Mouse (Mus musculus): ENCODE results near the gene Atxn2. TPM values are rescaled to one million over a fixed set of nuclear protein-coding genes. Genes with fewer than 3 reads are reported as not detected.

Atxn2 gene
- polyA plus RNA-seq, 1 experiment = 174 TPM

DNA sequence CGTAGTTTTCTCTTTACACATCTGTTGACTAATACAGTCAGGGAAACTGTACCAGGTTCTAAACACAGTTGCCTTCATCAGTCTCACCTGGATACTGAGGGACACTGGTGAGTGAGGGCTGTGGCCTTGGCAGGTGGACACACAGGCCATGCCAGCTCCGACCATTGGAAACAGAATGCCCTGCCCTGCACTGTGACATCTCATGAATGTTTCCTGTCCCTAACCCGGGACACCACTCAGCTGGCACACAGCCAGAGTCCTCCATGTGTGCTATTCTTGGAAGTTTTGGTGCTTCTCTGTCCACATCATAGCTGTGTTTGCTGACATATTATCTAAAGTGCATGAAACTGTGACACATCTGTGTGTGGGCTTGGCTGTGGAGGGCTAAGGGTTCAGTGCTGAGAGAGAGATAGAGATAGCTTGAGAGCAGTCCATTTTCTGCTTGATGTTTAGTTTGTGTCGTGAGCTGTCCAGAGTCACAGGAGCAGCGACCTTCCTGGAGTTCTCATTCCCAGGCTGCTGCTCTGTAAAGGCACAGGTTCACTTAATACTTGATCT, 98.6 kb downstream of the Atxn2 start:
- Histone ChIP-seq H3K4me1 (ENCODE audit: control insufficient read depth, insufficient read depth, low read length) (peaks cover 2% of the 10 kb centered on the region; the same call in 1 of the 2 replicates), H3K27ac (ENCODE audit: insufficient read depth, low read length) (no peak overlapping the region), H3K4me3 (ENCODE audit: insufficient read depth, low read length) (no peak overlapping the region)
- no peak for TF ChIP-seq CTCF (IDR thresholded peaks at IDR 0.05; ENCODE audit: borderline replicate concordance, insufficient read depth, low read length)
- TF ChIP-seq POLR2A (IDR thresholded peaks at IDR 0.05; ENCODE audit: low read depth, low read length) = no peak

DNA sequence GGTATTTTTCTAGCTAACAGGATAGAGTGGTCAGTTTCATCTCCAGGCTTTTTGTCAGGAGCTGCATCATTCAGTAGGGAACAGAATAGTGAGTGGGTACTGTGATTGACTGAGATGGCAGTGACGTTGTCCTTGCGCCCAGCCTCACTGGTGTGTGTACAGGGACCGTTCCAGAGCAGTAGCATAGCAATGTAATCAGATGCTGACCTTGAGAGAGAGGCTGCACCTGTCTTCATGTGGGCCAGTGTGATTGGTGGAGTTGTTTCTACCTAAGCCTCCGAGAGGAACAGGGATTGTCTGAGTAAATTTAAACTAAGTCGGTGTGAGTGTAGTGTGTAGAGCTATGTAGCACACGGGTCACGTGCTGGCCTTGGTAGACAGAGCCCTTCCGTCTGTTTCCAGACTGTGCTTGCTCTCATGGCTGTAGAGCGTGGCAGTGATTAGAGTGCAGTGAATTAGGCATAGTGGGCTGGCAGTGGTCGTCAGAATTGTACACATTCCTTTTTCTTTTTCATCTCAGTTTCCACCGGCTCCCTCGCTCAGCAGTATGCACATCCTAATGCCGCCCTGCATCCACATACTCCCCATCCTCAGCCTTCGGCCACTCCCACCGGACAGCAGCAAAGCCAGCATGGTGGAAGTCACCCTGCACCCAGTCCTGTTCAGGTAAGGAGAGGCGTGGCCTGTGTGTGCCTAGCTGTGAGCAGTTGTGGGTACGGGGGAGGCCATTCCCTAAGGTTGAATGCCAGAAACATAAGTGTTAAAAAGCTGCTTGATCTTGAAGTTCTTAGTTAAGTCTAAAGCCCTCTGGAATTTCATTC, 99.4 kb downstream of the Atxn2 start:
- Histone ChIP-seq H3K27ac (ENCODE audit: insufficient read depth, low read length) (no peak overlapping the region), H3K4me3 (ENCODE audit: insufficient read depth, low read length) (no peak overlapping the region), H3K4me1 (ENCODE audit: control insufficient read depth, insufficient read depth, low read length) (peaks cover 2% of the 10 kb centered on the region; the same call in 1 of the 2 replicates)
- no peak for TF ChIP-seq POLR2A (IDR thresholded peaks at IDR 0.05; ENCODE audit: low read depth, low read length)
- TF ChIP-seq CTCF (IDR thresholded peaks at IDR 0.05; ENCODE audit: borderline replicate concordance, insufficient read depth, low read length) = no peak

DNA sequence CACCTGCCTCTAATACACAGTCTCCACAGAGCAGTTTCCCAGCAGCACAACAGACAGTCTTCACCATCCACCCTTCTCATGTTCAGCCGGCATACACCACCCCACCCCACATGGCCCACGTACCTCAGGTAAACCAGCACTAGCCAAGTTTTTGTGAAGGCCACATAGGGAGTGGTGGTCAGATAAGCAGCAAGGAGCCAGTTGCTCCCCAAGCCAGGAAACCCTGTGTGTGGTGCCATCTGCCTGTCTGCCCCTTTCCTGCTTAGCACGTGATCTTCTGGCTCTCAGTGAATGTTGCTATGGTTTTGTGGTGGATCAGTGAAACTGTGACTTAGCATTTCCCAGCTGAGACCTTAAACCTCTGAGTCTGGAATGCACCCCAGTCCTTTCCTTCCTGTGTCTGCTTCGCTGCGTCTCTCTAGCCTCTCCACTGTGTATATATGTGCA, 100.4 kb downstream of the Atxn2 start:
- TF ChIP-seq POLR2A (IDR thresholded peaks at IDR 0.05; ENCODE audit: low read depth, low read length) = no peak
- no peak for TF ChIP-seq CTCF (IDR thresholded peaks at IDR 0.05; ENCODE audit: borderline replicate concordance, insufficient read depth, low read length)
- Histone ChIP-seq H3K27ac (ENCODE audit: insufficient read depth, low read length) (no peak overlapping the region), H3K4me3 (ENCODE audit: insufficient read depth, low read length) (no peak overlapping the region), H3K4me1 (ENCODE audit: control insufficient read depth, insufficient read depth, low read length) (peaks cover 2% of the 10 kb centered on the region; the same call in 1 of the 2 replicates)

DNA sequence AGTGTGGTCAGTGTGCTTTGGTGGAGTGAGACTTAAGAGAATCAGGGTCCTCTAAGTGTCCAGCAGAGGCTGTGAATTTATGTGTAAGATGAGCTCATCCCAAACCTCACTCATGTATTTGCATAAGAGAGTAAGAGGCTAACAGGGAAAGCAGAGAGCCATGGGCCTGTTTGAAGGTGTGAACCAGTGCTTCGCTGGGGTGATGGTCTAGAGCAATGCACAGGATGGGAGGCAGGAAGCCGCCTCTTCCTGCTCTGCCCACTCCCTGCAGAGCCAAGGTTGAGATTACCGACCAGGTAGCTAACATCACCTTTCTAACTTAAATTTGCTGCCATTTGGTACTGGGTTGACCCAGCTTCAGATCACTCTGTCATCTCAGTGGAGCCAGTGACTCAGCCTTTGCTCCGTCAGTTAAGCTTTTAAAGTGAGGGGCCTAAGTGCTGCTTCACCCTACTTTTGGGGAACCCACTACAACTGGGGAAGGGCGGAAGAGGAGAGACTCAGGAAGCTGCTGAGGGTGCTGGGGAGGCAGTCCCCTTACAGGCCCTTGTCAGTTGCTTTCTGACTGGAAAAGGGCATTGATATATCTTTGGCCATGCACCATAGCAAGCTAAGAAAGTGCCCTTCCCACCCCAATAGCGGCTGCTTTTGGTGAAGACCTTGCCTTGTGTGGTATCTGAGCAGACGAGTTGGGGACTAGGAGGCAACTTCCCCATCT, 101.5 kb downstream of the Atxn2 start:
- Histone ChIP-seq H3K27ac (ENCODE audit: insufficient read depth, low read length) (no peak overlapping the region), H3K4me1 (ENCODE audit: control insufficient read depth, insufficient read depth, low read length) (no peaks in the 10 kb centered on the region), H3K4me3 (ENCODE audit: insufficient read depth, low read length) (no peak overlapping the region)
- no peak for TF ChIP-seq CTCF (IDR thresholded peaks at IDR 0.05; ENCODE audit: borderline replicate concordance, insufficient read depth, low read length)
- no peak for TF ChIP-seq POLR2A (IDR thresholded peaks at IDR 0.05; ENCODE audit: low read depth, low read length)

DNA sequence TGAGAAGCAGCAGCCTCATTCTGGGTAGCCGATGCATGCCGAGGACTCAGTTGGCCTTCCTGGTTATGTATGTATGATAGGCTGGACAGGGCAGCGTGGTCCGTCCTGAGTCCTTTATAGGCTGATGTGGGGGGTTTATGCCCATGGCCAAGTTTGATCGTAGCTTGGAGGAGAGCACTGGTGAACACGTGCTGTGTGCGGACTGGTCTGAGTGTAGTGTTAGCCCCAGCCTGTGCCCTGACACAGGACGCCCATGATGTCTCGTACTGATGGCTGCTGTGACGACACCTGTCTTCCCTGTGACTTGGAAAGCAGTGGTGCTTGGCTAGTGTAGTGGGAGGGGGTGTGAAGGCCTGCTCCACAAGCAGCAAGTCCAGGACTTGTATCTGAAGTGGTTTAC, 102.6 kb downstream of the Atxn2 start:
- no peak for TF ChIP-seq POLR2A (IDR thresholded peaks at IDR 0.05; ENCODE audit: low read depth, low read length)
- no peak for TF ChIP-seq CTCF (IDR thresholded peaks at IDR 0.05; ENCODE audit: borderline replicate concordance, insufficient read depth, low read length)
- Histone ChIP-seq H3K27ac (ENCODE audit: insufficient read depth, low read length) (peak overlapping the region; percentile 72), H3K4me3 (ENCODE audit: insufficient read depth, low read length) (no peak overlapping the region), H3K4me1 (ENCODE audit: control insufficient read depth, insufficient read depth, low read length) (no peaks in the 10 kb centered on the region)

DNA sequence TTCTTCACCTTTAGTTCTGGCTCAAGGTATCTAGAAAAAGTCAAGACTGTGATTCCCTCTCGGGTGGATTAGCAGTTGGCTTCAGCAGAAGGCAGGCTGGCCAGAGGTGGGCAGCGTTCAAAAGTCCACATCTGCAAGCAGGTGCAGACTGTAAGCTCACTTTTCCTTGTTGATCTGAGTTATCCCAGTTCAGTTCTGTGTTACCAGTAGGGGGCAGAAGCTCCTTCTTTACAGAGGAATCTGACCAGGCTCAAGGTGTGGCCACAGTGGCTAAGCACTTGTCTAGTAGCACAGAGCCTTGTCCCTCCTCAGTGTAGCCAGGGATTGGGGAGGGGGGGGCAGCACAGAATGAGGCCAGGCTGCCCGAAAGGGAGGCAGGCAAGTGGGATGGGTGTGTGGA, 103.9 kb downstream of the Atxn2 start:
- Histone ChIP-seq H3K27ac (ENCODE audit: insufficient read depth, low read length) (no peak overlapping the region), H3K4me3 (ENCODE audit: insufficient read depth, low read length) (no peak overlapping the region), H3K4me1 (ENCODE audit: control insufficient read depth, insufficient read depth, low read length) (peaks cover 5% of the 10 kb centered on the region; the same call in 1 of the 2 replicates)
- TF ChIP-seq POLR2A (IDR thresholded peaks at IDR 0.05; ENCODE audit: low read depth, low read length) (no peak), CTCF (IDR thresholded peaks at IDR 0.05; ENCODE audit: borderline replicate concordance, insufficient read depth, low read length) (no peak)

DNA sequence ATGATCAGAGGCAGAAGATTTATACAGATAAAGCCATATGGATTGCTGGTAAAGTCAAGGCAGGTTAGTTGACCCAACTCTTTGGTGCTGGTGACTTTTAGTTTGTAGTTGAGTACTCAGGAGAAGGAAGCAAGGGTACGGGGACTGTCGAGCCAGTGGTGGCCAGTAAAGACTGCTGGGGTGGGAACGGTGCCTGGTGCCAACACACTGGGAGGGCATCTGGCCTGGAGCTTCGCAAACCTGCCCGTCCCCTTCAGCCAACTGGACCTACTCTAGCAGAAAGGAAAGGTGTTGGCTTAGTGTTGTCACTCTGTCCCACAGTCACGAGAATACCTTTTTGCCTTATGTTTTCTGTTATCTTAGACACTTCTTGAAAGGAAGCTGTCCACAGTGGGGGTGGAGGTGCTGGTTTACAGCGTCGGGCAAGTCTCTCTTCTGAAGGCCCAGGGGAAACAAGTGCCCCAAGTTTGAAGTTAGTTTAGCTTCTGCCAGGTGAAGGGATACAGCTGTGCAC, 104.8 kb downstream of the Atxn2 start:
- peaks cover 7% of the 10 kb centered on the region for H3K4me1 ChIP-seq (ENCODE audit: control insufficient read depth, insufficient read depth, low read length)
- H3K27ac ChIP-seq (ENCODE audit: insufficient read depth, low read length) = no peak overlapping the region
- H3K4me3 ChIP-seq (ENCODE audit: insufficient read depth, low read length) = no peak overlapping the region
- no peak for TF ChIP-seq POLR2A (IDR thresholded peaks at IDR 0.05; ENCODE audit: low read depth, low read length)
- no peak for TF ChIP-seq CTCF (IDR thresholded peaks at IDR 0.05; ENCODE audit: borderline replicate concordance, insufficient read depth, low read length)

DNA sequence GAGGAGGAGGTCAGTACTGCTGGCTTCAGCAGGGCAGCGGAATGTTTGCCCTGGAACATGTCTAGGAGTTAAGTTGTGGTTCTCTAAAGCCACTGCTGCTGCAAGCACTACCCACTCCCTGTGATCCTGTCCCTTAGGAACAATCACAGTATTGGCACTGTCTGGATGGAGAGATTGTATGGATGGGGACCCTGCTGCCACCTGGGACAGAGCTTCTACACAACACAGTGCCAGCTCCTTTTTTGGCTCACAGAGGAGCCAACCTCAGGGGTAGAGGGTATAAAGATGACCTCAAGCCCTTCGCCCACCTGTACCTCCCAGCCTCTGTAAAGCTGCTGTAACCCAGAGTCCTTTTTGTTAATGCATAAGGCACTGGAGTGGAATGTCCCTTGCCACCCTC, 105.5 kb downstream of the Atxn2 start:
- no peak overlapping the region for H3K27ac ChIP-seq (ENCODE audit: insufficient read depth, low read length)
- H3K4me1 ChIP-seq (ENCODE audit: control insufficient read depth, insufficient read depth, low read length) = peaks cover 7% of the 10 kb centered on the region
- no peak overlapping the region for H3K4me3 ChIP-seq (ENCODE audit: insufficient read depth, low read length)
- TF ChIP-seq POLR2A (IDR thresholded peaks at IDR 0.05; ENCODE audit: low read depth, low read length) (no peak), CTCF (IDR thresholded peaks at IDR 0.05; ENCODE audit: borderline replicate concordance, insufficient read depth, low read length) (no peak)

DNA sequence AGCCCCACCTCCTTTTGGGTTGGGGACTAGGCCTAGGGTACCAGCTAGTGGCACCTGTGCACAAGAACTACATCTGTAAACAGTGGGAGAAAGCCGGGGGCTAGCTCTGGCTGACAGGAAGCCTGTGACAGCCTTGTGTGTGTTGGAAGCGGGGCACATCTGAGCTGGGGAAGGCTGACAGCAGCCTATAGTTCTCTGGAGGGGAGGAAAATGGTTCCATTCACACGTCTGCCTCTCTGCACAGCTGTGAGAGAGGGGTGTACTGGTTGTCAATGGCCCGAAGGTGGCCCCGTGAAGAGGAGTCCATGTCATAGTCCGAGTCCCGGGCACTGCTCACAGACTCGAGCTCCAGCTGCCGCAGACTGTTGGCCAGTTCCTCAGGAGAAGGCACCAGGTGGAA, 106.4 kb downstream of the Atxn2 start:
- no peak for TF ChIP-seq CTCF (IDR thresholded peaks at IDR 0.05; ENCODE audit: borderline replicate concordance, insufficient read depth, low read length)
- H3K4me1 ChIP-seq (ENCODE audit: control insufficient read depth, insufficient read depth, low read length) = peaks cover 11% of the 10 kb centered on the region
- no peak overlapping the region for H3K27ac ChIP-seq (ENCODE audit: insufficient read depth, low read length)
- H3K4me3 ChIP-seq (ENCODE audit: insufficient read depth, low read length) = no peak overlapping the region

All from embryonic fibroblast, embryonic 13.5 days (primary cell).